Mouse (Mus musculus) retina, postnatal 7 days (tissue): ENCODE data around the gene Xlr5b.
"Not testable (repeated sequence)": the region's sequence is repeated elsewhere in the genome, so short reads cannot be mapped to it uniquely, and the experiment has no call there.

Source experiments
- DNase-seq: peaks from one replicate; pipeline ENCODE4 v3.0.0-alpha.2; 2012; ENCODE audit warnings: low read depth, low spot score

The Xlr5b gene

DNA sequence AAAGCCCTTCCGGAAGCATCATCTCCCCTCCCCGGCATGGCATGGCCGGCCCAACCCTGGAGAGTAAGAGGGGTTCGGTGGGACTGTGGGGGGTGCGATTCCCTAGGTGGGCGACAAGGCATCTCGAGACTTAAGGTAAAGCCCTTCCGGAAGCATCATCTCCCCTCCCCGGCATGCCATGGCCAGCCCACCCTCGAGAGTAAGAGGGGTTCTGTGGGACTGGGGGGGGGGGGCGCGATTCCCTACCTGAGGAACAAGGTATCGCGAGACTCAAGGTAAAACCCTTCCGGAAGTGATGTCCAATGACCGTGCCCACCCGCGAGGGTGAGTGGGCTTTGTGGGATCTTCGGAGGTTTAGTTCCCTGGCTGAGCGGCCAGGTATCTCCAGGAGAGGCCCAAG, at the start of gene Xlr5b:
Xlr5b (plus strand) TSS at position 301 of the 400 bp plus-strand sequence.
- DNase-seq, result not testable (repeated sequence)

DNA sequence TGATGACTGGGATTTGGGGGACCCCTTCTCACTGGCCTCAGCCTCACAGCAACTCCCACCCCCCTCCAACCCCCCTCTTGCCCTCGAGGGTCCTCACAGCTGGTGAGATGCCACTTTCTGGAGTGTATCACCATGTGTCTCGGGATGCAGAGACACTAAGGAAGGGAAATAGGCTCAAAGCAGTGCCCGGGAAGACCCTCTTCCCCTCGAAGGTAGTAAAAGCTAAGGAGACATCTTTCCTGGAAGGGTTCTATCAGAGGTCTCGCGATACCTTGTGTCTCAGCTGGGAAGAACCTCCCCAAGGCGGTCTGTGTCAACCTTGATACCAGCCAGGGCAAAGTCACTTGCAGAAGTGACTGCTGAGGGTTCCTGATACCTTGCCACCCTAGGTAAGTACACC, 31.8 kb upstream of the Xlr5b start, which contains the start of gene Gm14685:
Gm14685 (plus strand) TSS at position 301 of the 400 bp plus-strand sequence.
- DNase-seq, result not testable (repeated sequence)

DNA sequence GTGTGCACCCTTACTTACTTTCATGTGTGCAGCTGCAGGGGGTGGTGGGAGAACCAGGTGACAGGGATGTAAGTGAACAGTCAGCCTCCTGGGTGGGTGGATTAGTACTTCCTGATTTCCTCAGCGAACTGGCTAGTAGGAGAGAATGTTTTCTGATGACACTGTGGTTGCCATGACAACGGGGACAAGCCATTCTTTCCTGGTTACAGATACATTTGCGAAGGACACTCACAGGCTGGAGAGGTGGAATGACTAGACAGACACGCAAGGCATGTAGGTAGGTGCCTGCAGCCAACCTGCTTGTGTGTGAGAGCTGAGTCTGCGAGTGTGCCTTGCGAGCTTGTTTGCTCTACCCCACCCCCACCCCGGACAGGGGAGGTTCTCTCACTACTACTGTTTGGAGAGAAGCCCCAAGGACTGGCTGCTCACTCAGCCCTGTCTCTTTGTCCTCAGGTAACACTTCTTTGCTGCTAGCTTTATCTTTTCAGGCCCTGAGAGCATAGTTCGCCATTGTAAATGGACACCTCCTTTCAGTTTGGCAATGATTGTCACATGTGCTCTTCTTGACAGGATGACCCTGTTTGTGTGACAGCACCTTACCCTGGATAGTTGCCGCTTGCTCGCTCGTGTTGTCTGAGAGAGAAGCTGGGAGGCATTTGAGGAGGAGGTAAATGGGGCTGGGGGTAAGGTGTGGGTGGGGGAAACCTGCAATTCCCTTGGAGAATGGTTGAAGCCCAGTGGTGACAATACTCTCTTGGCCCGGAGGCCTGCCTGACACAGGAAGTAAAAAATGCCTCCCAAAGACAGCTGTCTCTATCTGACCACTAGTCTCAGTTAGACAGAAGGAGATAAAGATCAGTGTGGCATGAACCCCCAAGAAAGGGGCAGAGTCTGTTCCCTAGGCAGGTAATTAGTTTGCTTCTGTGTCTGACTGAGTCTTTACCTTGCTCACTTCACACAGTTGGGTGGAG, 25.5 kb upstream of the Xlr5b start:
- not testable (repeated sequence) for DNase-seq

DNA sequence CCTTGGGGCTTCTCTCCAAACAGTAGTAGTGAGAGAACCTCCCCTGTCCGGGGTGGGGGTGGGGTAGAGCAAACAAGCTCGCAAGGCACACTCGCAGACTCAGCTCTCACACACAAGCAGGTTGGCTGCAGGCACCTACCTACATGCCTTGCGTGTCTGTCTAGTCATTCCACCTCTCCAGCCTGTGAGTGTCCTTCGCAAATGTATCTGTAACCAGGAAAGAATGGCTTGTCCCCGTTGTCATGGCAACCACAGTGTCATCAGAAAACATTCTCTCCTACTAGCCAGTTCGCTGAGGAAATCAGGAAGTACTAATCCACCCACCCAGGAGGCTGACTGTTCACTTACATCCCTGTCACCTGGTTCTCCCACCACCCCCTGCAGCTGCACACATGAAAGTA, 5.4 kb upstream of the Xlr5b start:
- not testable (repeated sequence) for DNase-seq

DNA sequence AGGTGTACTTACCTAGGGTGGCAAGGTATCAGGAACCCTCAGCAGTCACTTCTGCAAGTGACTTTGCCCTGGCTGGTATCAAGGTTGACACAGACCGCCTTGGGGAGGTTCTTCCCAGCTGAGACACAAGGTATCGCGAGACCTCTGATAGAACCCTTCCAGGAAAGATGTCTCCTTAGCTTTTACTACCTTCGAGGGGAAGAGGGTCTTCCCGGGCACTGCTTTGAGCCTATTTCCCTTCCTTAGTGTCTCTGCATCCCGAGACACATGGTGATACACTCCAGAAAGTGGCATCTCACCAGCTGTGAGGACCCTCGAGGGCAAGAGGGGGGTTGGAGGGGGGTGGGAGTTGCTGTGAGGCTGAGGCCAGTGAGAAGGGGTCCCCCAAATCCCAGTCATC, 754 bp downstream of the Xlr5b start, which contains the start of gene DXBay18:
DXBay18 (minus strand) TSS at position 101 of the 400 bp plus-strand sequence.
- DNase-seq, result not testable (repeated sequence)

GRCm38 (mm10) chrX:73176889-73177288, 28.3 kb downstream of the Xlr5b start, which contains the start of gene Spin2d:
Gene Spin2d (minus strand): TSS chrX:73176989.
- not testable (repeated sequence) for DNase-seq

- DNase-seq, result not testable (repeated sequence)
Measured at GRCm38 (mm10) chrX:73191934-73192333, 43.3 kb downstream of the Xlr5b start, which contains the start of gene Xlr3b. Gene Xlr3b (plus strand): TSS chrX:73192207.
